Mouse (Mus musculus) hindbrain, embryonic 15.5 days (tissue): Measurements from ENCODE around the gene Cend1. TPM values are rescaled to one million over a fixed set of nuclear protein-coding genes. Genes with fewer than 3 reads are reported as not detected.
A peak's percentile ranks its signal among the peaks of the same experiment; 100 is the strongest.

Experiments used
- ATAC-seq: fragments of 200-750 bp; cut with Nextera tagmentation; 2 replicates; pipeline ENCODE4 v1.8.0; 2017; ENCODE audit warnings: low read depth, moderate number of reproducible peaks, moderate TSS enrichment; ENCODE audit not compliant: low FRiP score
- H3K27ac ChIP-seq: fragments of 300-500 bp; sonication (generic); replicated peaks from 2 replicates; pipeline ENCODE4 v1.5.1; 2015; ENCODE audit warnings: mild to moderate bottlenecking, inconsistent platforms
- H3K27me3 ChIP-seq: fragments of 300-500 bp; sonication (generic); 2 replicates; pipeline ENCODE4 v1.6.1; 2015; ENCODE audit warnings: control low read depth, inconsistent platforms
- H3K36me3 ChIP-seq: fragments of 300-500 bp; sonication (generic); 2 replicates; pipeline ENCODE4 v1.6.1; 2015; ENCODE audit warnings: control low read depth, inconsistent platforms
- H3K4me1 ChIP-seq: fragments of 300-500 bp; sonication (generic); replicated peaks from 2 replicates; pipeline ENCODE4 v1.6.1; 2015; ENCODE audit warnings: control low read depth, inconsistent platforms
- H3K4me2 ChIP-seq: fragments of 300-500 bp; sonication (generic); 2 replicates; pipeline ENCODE4 v1.6.1; 2015; ENCODE audit warnings: moderate library complexity, mild to moderate bottlenecking, inconsistent platforms
- H3K4me3 ChIP-seq: fragments of 300-500 bp; sonication (generic); 2 replicates; pipeline ENCODE4 v1.5.1; 2015; ENCODE audit warnings: mild to moderate bottlenecking, inconsistent platforms
- H3K9ac ChIP-seq: fragments of 300-500 bp; sonication (generic); 2 replicates; pipeline ENCODE4 v1.6.1; 2015; ENCODE audit warnings: inconsistent platforms
- H3K9me3 ChIP-seq: fragments of 300-500 bp; sonication (generic); 2 replicates; pipeline ENCODE4 v1.6.1; 2016; ENCODE audit warnings: control low read depth, inconsistent platforms
- WGBS: fragments of 180-500 bp; shearing (Covaris S2); methylation state at CpG from one replicate; pipeline ENCODE4 v1.1.7; 2015; 5-methylcytosine and 5-hydroxymethylcytosine counted together
- polyA plus RNA-seq: library from polyadenylated mRNA; unstranded; fragments of >200 nt; fragmentation: Nextera tagmentation; extraction: Ambion mirVana; gene quantifications from 2 replicates; pipeline ENCODE4 v1.2.1, GENCODE M21; 2015

The Cend1 gene
- polyA plus RNA-seq, 1 experiment from 2014 or later: 184 TPM

DNA sequence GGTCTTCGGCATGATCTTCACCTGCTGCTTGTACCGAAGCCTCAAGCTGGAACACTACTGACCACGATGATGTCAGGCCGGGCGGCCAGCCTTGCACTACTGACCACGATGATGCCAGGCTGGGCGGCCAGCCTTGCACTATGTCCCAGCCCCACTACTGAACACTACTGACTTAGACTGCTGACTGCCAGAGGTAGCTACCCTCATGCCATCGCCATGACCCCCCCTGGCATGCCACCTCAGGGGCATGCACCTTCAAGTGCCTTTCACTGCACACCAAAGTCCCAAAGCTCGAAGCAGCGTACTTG is 41.3 kb upstream of the Cend1 start:
- Histone ChIP-seq H3K9ac (no peak overlapping the region), H3K4me3 (no peak overlapping the region), H3K27ac (no peak overlapping the region), H3K36me3 (peaks cover 17% of the 10 kb centered on the region), H3K9me3 (no peaks in the 10 kb centered on the region), H3K4me1 (peaks cover 57% of the 10 kb centered on the region), H3K4me2 (no peak overlapping the region), H3K27me3 (peaks cover 11% of the 10 kb centered on the region)
- 96% methylated on average over 10 of the region's 10 CpGs for WGBS
- ATAC-seq: no peak

DNA sequence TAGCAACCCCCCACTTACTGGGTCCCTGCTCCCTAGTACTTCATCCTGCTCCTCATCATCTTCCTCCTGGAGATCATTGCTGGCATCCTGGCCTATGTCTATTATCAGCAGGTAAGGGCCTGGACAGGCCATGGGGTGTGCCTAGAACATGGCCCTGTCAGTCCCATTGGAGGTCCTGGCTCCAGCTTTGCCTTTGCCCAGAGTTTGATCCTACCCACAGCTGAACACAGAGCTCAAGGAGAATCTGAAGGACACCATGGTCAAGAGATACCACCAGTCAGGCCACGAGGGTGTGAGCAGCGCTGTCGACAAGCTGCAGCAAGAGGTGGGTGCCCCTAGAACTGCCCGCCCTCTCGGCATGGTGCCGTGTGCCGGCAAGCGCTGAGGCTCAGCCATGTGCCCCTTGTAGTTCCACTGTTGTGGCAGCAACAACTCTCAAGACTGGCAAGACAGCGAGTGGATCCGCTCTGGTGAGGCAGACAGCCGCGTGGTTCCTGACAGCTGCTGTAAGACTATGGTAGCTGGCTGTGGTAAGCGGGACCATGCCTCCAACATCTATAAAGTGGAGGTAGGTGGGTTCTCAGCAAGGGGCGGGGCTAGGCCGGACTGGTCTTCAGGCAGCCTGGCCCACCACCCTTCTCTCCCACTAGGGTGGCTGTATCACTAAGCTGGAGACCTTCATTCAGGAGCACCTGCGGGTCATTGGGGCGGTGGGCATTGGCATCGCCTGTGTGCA is 40.8 kb upstream of the Cend1 start:
- no peak overlapping the region for H3K4me3 ChIP-seq
- H3K27ac ChIP-seq: 0 out of 2 replicates have a peak overlapping the region, but pooled peaks have one; percentile 85
- peaks cover 55% of the 10 kb centered on the region for H3K4me1 ChIP-seq
- peak overlapping the region; percentile 73; the same call in 1 of the 2 replicates for H3K9ac ChIP-seq
- ATAC-seq: no peak
- peak overlapping the region; percentile 58 for H3K4me2 ChIP-seq
- no peaks in the 10 kb centered on the region for H3K9me3 ChIP-seq
- 88% methylated on average over 18 of the region's 18 CpGs for WGBS
- H3K36me3 ChIP-seq: peaks cover 17% of the 10 kb centered on the region
- H3K27me3 ChIP-seq: peaks cover 16% of the 10 kb centered on the region

DNA sequence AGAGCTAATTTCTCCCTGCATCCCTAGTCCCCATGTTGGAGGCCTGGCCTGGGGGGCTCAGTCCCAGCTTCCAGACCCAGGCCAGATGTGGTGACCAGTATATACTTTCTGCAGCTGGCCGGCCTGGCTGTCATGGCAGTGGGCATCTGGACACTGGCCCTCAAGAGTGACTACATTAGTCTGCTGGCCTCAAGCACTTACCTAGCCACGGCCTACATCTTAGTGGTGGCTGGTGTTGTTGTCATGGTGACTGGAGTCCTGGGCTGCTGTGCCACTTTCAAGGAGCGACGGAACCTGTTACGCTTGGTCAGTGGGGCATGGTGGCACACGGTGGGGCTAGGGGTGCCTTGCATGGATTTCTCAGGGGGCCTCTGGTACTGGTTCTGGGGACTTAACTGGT is 40.1 kb upstream of the Cend1 start:
- Histone ChIP-seq H3K27ac (peak overlapping the region; percentile 85), H3K4me3 (peak overlapping the region; percentile 66), H3K4me2 (peak overlapping the region; percentile 58), H3K27me3 (peaks cover 24% of the 10 kb centered on the region), H3K9me3 (no peaks in the 10 kb centered on the region), H3K4me1 (peaks cover 59% of the 10 kb centered on the region), H3K36me3 (peaks cover 17% of the 10 kb centered on the region), H3K9ac (peak overlapping the region; percentile 73)
- 72% methylated on average over 6 of the region's 6 CpGs for WGBS
- ATAC-seq: no peak

DNA sequence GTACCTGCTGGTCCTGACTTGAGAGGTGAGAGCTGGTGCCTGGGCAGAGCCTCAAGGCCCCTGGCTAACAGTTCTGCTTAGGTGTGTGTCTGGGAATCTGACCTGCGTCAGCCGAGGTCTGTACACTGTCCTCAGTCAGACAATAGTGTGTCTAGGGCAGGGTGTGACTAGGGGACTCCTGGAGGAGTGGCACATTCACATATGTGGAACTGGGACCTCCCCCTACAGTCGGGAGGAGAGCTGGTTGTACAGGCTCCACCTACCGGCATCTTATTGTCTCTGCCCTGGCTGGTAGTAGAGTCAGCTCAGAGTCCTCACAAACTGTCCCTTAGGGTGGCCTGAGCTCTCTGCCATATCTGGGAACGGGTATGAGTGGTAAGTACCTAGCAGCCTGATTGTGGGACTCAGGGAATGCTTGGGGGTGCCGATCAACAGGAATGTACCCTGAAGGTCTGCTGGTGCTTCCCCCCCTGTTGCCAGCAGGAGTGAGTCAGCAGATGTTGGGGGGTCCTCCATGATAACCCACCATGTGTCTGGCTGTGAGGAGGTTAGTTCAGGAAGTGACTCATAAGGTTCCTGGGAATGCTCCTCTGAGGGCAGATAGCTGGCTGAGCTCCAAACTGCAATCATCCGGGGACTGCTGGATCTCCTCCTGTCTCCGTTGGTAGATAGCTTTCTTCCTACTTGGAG is 39.4 kb upstream of the Cend1 start:
- Histone ChIP-seq H3K36me3 (peaks cover 17% of the 10 kb centered on the region), H3K9me3 (no peaks in the 10 kb centered on the region), H3K9ac (peak overlapping the region; percentile 73), H3K27ac (peak overlapping the region; percentile 85), H3K4me1 (peaks cover 52% of the 10 kb centered on the region), H3K27me3 (peaks cover 30% of the 10 kb centered on the region), H3K4me3 (peak overlapping the region; percentile 66), H3K4me2 (peak overlapping the region; percentile 58)
- 10% methylated on average over 8 of the region's 8 CpGs for WGBS
- peak; percentile 79 for ATAC-seq

DNA sequence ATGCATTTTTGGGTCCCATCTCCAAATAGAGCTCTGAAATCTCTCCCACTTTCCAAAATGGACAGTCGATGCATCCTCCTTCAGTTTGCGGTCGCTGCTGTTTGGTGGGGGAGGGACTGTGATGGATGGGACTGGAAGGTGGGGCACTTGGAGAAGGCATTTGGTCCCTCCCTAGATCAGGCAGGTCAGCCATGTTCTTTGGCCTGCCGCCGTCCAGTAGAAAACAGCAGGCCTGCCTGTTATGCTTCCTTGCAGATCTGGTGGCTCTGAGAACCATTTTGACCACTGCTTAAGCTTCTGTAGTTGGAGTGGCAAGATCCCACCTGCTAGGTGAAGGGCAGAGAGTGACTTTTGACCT is 38.9 kb upstream of the Cend1 start:
- peaks cover 36% of the 10 kb centered on the region for H3K27me3 ChIP-seq
- no peaks in the 10 kb centered on the region for H3K9me3 ChIP-seq
- 18% methylated on average over 5 of the region's 5 CpGs for WGBS
- peak overlapping the region; percentile 66 for H3K4me3 ChIP-seq
- peak; percentile 16; the same call in 1 of the 2 replicates for ATAC-seq
- H3K4me2 ChIP-seq: peak overlapping the region; percentile 58
- peaks cover 47% of the 10 kb centered on the region for H3K4me1 ChIP-seq
- peak overlapping the region; percentile 73 for H3K9ac ChIP-seq
- peak overlapping the region; percentile 85 for H3K27ac ChIP-seq
- peaks cover 17% of the 10 kb centered on the region for H3K36me3 ChIP-seq

DNA sequence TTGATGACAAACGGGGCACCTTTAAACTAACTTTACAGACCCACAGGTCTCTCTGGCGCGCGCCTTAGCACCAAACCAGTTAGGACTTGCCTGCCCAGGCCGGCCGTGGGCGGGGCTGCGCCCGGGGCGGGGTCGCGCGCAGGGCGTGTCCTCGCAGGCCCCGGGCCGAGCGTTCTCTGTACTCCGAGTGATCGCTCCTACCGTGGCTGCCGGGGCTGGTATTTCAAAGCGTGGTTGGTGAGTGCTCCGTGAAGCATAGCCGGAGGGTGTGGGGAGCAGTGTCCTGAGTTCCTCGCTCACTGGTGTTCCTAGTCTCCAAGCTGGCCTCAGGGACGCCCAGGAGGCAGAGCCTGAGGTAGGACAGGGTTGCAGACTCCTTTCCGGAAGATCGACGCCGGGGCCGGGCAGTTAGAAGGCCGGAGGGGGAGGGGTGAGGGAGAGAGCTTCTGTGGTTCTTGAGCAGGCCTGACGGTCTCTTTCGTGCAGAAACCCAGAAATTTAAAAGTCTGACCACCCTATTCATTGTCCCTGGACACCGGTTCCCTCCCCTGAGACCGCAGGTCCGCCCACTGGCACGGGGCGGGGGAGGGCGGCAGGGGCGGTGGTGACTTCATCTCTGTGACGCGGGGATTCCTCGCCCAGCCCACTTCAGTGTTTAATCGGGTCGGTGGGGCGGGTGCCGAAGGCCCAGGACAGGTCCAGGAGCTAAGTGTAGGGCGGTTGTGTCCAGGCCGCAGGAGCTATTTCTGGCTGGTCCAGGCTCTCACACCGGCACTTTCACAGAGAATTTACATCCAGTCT is 38.1 kb upstream of the Cend1 start, which contains the start of gene Cd151:
Gene Cd151, plus strand, starts transcription at position 163 of the 801 bp plus-strand sequence.
- under 1% methylated on average over 52 of the region's 52 CpGs for WGBS
- Histone ChIP-seq H3K36me3 (peaks cover 13% of the 10 kb centered on the region), H3K27ac (peak within 1 kb of the TSS; percentile 85), H3K4me1 (peaks cover 47% of the 10 kb centered on the region), H3K27me3 (peaks cover 42% of the 10 kb centered on the region), H3K4me2 (peak within 1 kb of the TSS; percentile 58), H3K4me3 (peak within 1 kb of the TSS; percentile 66), H3K9ac (peak within 1 kb of the TSS; percentile 73), H3K9me3 (no peaks in the 10 kb centered on the region)
- ATAC-seq: peak; percentile 32

DNA sequence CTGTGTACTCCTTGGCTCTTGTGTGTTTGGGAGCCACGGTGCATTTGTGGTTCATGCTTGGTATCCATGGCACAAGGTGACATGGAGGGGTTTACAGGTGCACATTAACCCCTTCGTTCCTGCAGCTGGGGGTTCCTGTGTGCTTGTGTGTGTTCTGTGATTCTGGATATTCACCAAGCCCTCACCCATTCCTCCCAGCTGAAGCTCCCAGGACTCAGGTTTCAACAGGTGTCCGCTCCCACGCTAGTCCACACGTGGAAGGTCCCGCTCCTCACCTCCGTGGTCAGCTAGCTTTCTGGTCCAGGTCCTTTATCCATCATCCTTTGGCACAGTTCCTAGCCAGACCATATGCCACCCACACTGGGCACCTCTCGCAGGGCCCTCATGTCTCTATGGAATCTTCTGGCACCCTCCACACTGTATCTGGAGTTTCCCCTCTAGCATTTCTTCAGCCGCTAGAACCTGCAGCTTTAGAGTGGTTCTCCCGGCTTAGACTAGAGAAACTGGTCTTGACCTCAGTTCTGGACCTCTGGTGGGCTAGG is 37.4 kb upstream of the Cend1 start:
- Histone ChIP-seq H3K36me3 (peaks cover 8% of the 10 kb centered on the region; the same call in 1 of the 2 replicates), H3K9ac (peak overlapping the region; percentile 73), H3K27me3 (peaks cover 49% of the 10 kb centered on the region), H3K27ac (no peak overlapping the region), H3K4me1 (peaks cover 55% of the 10 kb centered on the region), H3K4me3 (peak overlapping the region; percentile 66), H3K4me2 (peak overlapping the region; percentile 58), H3K9me3 (no peaks in the 10 kb centered on the region)
- no peak for ATAC-seq
- WGBS: 60% methylated on average over 10 of the region's 10 CpGs

DNA sequence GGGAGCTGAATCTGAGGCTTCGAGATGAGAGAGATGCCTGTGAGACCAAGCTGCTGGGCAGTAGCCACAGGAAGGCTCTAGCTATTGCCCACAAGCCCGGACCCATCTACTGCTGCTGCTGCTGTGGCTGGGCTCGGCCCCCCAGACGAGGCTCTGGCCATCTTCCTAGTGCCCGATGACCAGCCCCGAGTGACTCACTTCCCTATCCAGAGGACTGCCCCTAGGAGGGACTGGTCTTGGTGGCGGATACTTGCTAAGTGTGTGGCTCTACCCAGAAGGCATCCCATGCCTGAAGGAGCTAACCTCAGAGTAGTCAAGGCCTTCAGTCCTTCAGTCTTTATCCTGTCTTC is 36.7 kb upstream of the Cend1 start:
- Histone ChIP-seq H3K4me1 (peaks cover 55% of the 10 kb centered on the region), H3K27me3 (peaks cover 56% of the 10 kb centered on the region), H3K27ac (no peak overlapping the region), H3K4me2 (no peak overlapping the region), H3K9ac (no peak overlapping the region), H3K36me3 (peaks cover 2% of the 10 kb centered on the region; the same call in 1 of the 2 replicates), H3K4me3 (no peak overlapping the region), H3K9me3 (no peaks in the 10 kb centered on the region)
- 85% methylated on average over 7 of the region's 7 CpGs for WGBS
- ATAC-seq: no peak

DNA sequence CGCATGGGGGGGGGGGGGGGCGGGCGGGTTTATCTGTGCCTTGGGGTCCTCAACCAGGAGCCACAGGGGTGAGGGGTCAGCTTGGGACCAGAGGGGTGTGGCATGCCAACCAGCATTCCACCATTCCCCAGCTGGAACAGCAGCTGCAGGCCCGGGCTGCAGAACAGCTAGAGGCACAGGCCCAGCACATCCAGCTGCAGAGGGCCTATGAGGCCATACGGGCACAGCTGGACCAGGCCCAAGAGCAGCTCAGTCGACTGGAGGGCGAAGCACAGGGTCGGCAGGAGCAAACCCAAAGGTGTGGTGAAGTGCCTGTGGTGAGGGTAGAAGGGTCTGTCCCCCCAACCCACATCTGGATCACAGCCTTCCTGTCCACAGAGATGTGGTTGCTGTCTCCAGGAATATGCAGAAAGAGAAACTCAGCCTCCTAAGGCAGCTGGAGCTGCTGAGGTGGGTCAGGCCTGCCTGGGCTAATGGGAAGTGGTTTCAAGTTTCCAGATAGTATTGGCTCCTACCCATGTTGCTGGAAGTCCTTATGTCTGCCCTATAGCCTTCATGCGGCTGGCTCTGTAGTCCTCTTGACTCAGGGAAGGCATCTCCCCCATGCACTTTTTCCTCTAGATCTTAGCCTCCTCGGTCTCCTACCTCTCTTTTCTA is 36.2 kb upstream of the Cend1 start:
- no peaks in the 10 kb centered on the region; the same call in 1 of the 2 replicates for H3K36me3 ChIP-seq
- no peak overlapping the region for H3K4me3 ChIP-seq
- peaks cover 61% of the 10 kb centered on the region for H3K27me3 ChIP-seq
- H3K4me2 ChIP-seq: no peak overlapping the region
- no peak for ATAC-seq
- 56% methylated on average over 7 of the region's 10 CpGs for WGBS
- no peaks in the 10 kb centered on the region for H3K9me3 ChIP-seq
- no peak overlapping the region for H3K27ac ChIP-seq
- H3K4me1 ChIP-seq: peaks cover 55% of the 10 kb centered on the region
- no peak overlapping the region for H3K9ac ChIP-seq

DNA sequence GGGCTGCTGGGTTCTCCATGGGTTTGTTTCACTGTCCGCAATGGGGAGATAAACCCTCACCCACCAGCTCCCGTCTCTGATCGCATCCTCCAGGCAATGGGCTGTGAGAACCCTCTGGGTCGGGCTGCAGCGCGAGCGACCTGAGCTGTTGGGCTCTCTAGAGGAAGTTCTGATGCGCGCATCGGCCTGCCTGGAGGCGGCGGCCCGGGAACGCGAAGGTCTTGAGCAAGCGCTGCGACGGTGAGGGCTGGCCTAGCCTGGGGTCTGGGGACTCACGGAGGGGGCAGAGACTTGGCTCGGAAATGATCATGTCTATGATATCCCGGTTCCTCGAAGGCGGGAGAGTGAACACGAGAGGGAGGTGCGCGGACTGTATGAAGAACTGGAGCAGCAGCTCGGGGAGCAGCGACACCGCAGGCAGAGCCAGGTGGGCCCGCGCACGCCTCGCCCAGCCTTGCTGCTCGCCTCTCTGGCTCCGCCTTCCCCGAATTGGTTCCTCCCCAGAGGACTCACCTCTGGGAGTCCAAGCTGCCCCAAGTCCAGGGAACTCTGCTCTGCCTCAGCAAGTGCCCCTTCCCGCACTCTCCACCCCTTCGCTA is 35.4 kb upstream of the Cend1 start:
- Histone ChIP-seq H3K4me2 (peak overlapping the region; percentile 40), H3K27ac (no peak overlapping the region), H3K36me3 (no peaks in the 10 kb centered on the region; the same call in 1 of the 2 replicates), H3K4me3 (peak overlapping the region; percentile 10; the same call in 1 of the 2 replicates), H3K27me3 (peaks cover 69% of the 10 kb centered on the region), H3K4me1 (peaks cover 48% of the 10 kb centered on the region), H3K9ac (no peak overlapping the region), H3K9me3 (no peaks in the 10 kb centered on the region)
- WGBS: 4% methylated on average over 38 of the region's 38 CpGs
- ATAC-seq: no peak
